Mouse (Mus musculus): ENCODE data around the gene Zfp697.
"Not testable (repeated sequence)": the region's sequence is repeated elsewhere in the genome, so short reads cannot be mapped to it uniquely, and the experiment has no call there.

Gene Zfp697

GRCm38 (mm10) chr3:98418991-98419785, 36.9 kb downstream of the Zfp697 start:
- no peak for DNase-seq (ENCODE audit: low spot score in 2 of 2)

GRCm38 (mm10) chr3:98419786-98420070, 37.5 kb downstream of the Zfp697 start:
- DNase-seq (ENCODE audit: low spot score in 2 of 2) = no peak

- DNase-seq (ENCODE audit: low spot score in 2 of 2) = no peak
Observed at GRCm38 (mm10) chr3:98422926-98423325, 40.7 kb downstream of the Zfp697 start.

- no peak for DNase-seq (ENCODE audit: low spot score in 2 of 2)
Observed at GRCm38 (mm10) chr3:98426749-98427148, 44.5 kb downstream of the Zfp697 start.

- no peak for DNase-seq (ENCODE audit: low spot score in 2 of 2)
Observed at GRCm38 (mm10) chr3:98427260-98427599, 45.0 kb downstream of the Zfp697 start.

- DNase-seq (ENCODE audit: low spot score in 2 of 2) = peak in 1 of 2 experiments; percentile 43
Observed at GRCm38 (mm10) chr3:98427600-98428448, 45.6 kb downstream of the Zfp697 start.

- DNase-seq (ENCODE audit: low spot score in 2 of 2) = no peak
Observed at GRCm38 (mm10) chr3:98428449-98428775, 46.2 kb downstream of the Zfp697 start.

- DNase-seq (ENCODE audit: low spot score in 2 of 2) = no peak
Observed at GRCm38 (mm10) chr3:98428928-98429525, 46.8 kb downstream of the Zfp697 start.

- no peak for DNase-seq (ENCODE audit: low spot score in 2 of 2)
Observed at GRCm38 (mm10) chr3:98434088-98434816, 52.0 kb downstream of the Zfp697 start.

- DNase-seq (ENCODE audit: low spot score in 2 of 2) = no peak
Observed at GRCm38 (mm10) chr3:98435030-98435429, 52.8 kb downstream of the Zfp697 start.

- not testable (repeated sequence) for DNase-seq (ENCODE audit: low spot score in 2 of 2)
Observed at GRCm38 (mm10) chr3:98442245-98442644, 60.0 kb downstream of the Zfp697 start.

GRCm38 (mm10) chr3:98443149-98443779, 61.0 kb downstream of the Zfp697 start:
- not testable (repeated sequence) for DNase-seq (ENCODE audit: low spot score in 2 of 2)

GRCm38 (mm10) chr3:98443924-98444323, 61.7 kb downstream of the Zfp697 start:
- DNase-seq (ENCODE audit: low spot score in 2 of 2) = not testable (repeated sequence)

GRCm38 (mm10) chr3:98453786-98454185, 71.5 kb downstream of the Zfp697 start:
- not testable (repeated sequence) for DNase-seq (ENCODE audit: low spot score in 2 of 2)

- DNase-seq (ENCODE audit: low spot score in 2 of 2) = not testable (repeated sequence)
Observed at GRCm38 (mm10) chr3:98457026-98457425, 74.8 kb downstream of the Zfp697 start, which contains the start of gene Gm4450. Gm4450 (minus strand) TSS chr3:98457126.

- DNase-seq (ENCODE audit: low spot score in 2 of 2) = not testable (repeated sequence)
Observed at GRCm38 (mm10) chr3:98469323-98469722, 87.1 kb downstream of the Zfp697 start.

- not testable (repeated sequence) for DNase-seq (ENCODE audit: low spot score in 2 of 2)
Observed at GRCm38 (mm10) chr3:98471057-98471456, 88.8 kb downstream of the Zfp697 start.

- not testable (repeated sequence) for DNase-seq (ENCODE audit: low spot score in 2 of 2)
Observed at GRCm38 (mm10) chr3:98471499-98471898, 89.2 kb downstream of the Zfp697 start.

- not testable (repeated sequence) for DNase-seq (ENCODE audit: low spot score in 2 of 2)
Observed at GRCm38 (mm10) chr3:98494184-98494583, 111.9 kb downstream of the Zfp697 start.

GRCm38 (mm10) chr3:98495055-98495454, 112.8 kb downstream of the Zfp697 start:
- not testable (repeated sequence) for DNase-seq (ENCODE audit: low spot score in 2 of 2)

GRCm38 (mm10) chr3:98496762-98497161, 114.5 kb downstream of the Zfp697 start:
- not testable (repeated sequence) for DNase-seq (ENCODE audit: low spot score in 2 of 2)
